Mouse (Mus musculus): Measurements from ENCODE around the gene Irx6. TPM values are rescaled to one million over a fixed set of nuclear protein-coding genes. Genes with fewer than 3 reads are reported as not detected.

The Irx6 gene
- polyA plus RNA-seq, 1 experiment from 2014 or later = 0.66 TPM

GRCm38 (mm10) chr8:92717418-92717817, 43.3 kb downstream of the Irx6 start:
- no peaks in the 10 kb centered on the region for H3K9me3 ChIP-seq (ENCODE audit: control insufficient read depth, low read length)
- no peak overlapping the region for H3K27ac ChIP-seq (ENCODE audit: low read depth, low read length)
- H3K36me3 ChIP-seq (ENCODE audit: control insufficient read depth, insufficient read depth, low read length) = no peaks in the 10 kb centered on the region
- no peaks in the 10 kb centered on the region for H3K27me3 ChIP-seq (replicated peaks; ENCODE audit: control insufficient read depth, insufficient read depth, low read length)
- H3K9ac ChIP-seq (ENCODE audit: low read depth, low read length) = no peak overlapping the region
- no peak for ATAC-seq
- no peak overlapping the region for H3K4me3 ChIP-seq (ENCODE audit: low read length)
- no peaks in the 10 kb centered on the region; the same call in 1 of the 2 replicates for H3K4me1 ChIP-seq (ENCODE audit: control insufficient read depth, insufficient read depth, low read depth, low read length)
- WGBS = 65% methylated on average over 4 of the region's 4 CpGs
- no peak overlapping the region for H3K4me2 ChIP-seq (ENCODE audit: low read length)

- Histone ChIP-seq H3K4me3 (ENCODE audit: low read length) (no peak overlapping the region), H3K4me1 (ENCODE audit: control insufficient read depth, insufficient read depth, low read depth, low read length) (no peaks in the 10 kb centered on the region; the same call in 1 of the 2 replicates), H3K4me2 (ENCODE audit: low read length) (no peak overlapping the region), H3K36me3 (ENCODE audit: control insufficient read depth, insufficient read depth, low read length) (no peaks in the 10 kb centered on the region), H3K27me3 (replicated peaks; ENCODE audit: control insufficient read depth, insufficient read depth, low read length) (no peaks in the 10 kb centered on the region; the same call in 1 of the 2 replicates), H3K27ac (ENCODE audit: low read depth, low read length) (no peak overlapping the region), H3K9me3 (ENCODE audit: control insufficient read depth, low read length) (no peaks in the 10 kb centered on the region), H3K9ac (ENCODE audit: low read depth, low read length) (no peak overlapping the region)
- ATAC-seq = no peak
- 77% methylated on average over 5 of the region's 5 CpGs for WGBS
Measured at GRCm38 (mm10) chr8:92718057-92718456, 44.0 kb downstream of the Irx6 start.

- H3K27ac ChIP-seq (ENCODE audit: low read depth, low read length) = no peak overlapping the region
- WGBS = 33% methylated on average over 12 of the region's 12 CpGs
- H3K27me3 ChIP-seq (replicated peaks; ENCODE audit: control insufficient read depth, insufficient read depth, low read length) = no peaks in the 10 kb centered on the region; the same call in 1 of the 2 replicates
- no peak overlapping the region for H3K4me2 ChIP-seq (ENCODE audit: low read length)
- peak; percentile 97 for ATAC-seq
- no peaks in the 10 kb centered on the region for H3K36me3 ChIP-seq (ENCODE audit: control insufficient read depth, insufficient read depth, low read length)
- no peak overlapping the region for H3K9ac ChIP-seq (ENCODE audit: low read depth, low read length)
- no peaks in the 10 kb centered on the region for H3K9me3 ChIP-seq (ENCODE audit: control insufficient read depth, low read length)
- H3K4me3 ChIP-seq (ENCODE audit: low read length) = no peak overlapping the region
- H3K4me1 ChIP-seq (ENCODE audit: control insufficient read depth, insufficient read depth, low read depth, low read length) = peaks cover 3% of the 10 kb centered on the region
Measured at GRCm38 (mm10) chr8:92721266-92721935, 47.3 kb downstream of the Irx6 start.

- peaks cover 3% of the 10 kb centered on the region for H3K4me1 ChIP-seq (ENCODE audit: control insufficient read depth, insufficient read depth, low read depth, low read length)
- H3K9me3 ChIP-seq (ENCODE audit: control insufficient read depth, low read length) = no peaks in the 10 kb centered on the region
- no peak overlapping the region for H3K4me3 ChIP-seq (ENCODE audit: low read length)
- 46% methylated on average over 8 of the region's 8 CpGs for WGBS
- no peaks in the 10 kb centered on the region for H3K36me3 ChIP-seq (ENCODE audit: control insufficient read depth, insufficient read depth, low read length)
- no peaks in the 10 kb centered on the region; the same call in 1 of the 2 replicates for H3K27me3 ChIP-seq (replicated peaks; ENCODE audit: control insufficient read depth, insufficient read depth, low read length)
- no peak for ATAC-seq
- no peak overlapping the region for H3K9ac ChIP-seq (ENCODE audit: low read depth, low read length)
- H3K4me2 ChIP-seq (ENCODE audit: low read length) = no peak overlapping the region
- H3K27ac ChIP-seq (ENCODE audit: low read depth, low read length) = no peak overlapping the region
Measured at GRCm38 (mm10) chr8:92721936-92722321, 47.8 kb downstream of the Irx6 start.

GRCm38 (mm10) chr8:92723320-92723719, 49.2 kb downstream of the Irx6 start:
- no peaks in the 10 kb centered on the region for H3K36me3 ChIP-seq (ENCODE audit: control insufficient read depth, insufficient read depth, low read length)
- H3K9me3 ChIP-seq (ENCODE audit: control insufficient read depth, low read length) = no peaks in the 10 kb centered on the region
- peaks cover 3% of the 10 kb centered on the region for H3K4me1 ChIP-seq (ENCODE audit: control insufficient read depth, insufficient read depth, low read depth, low read length)
- no peak overlapping the region for H3K4me2 ChIP-seq (ENCODE audit: low read length)
- no peak overlapping the region for H3K4me3 ChIP-seq (ENCODE audit: low read length)
- ATAC-seq = no peak
- WGBS = 32% methylated on average over 6 of the region's 6 CpGs
- H3K27ac ChIP-seq (ENCODE audit: low read depth, low read length) = no peak overlapping the region
- H3K27me3 ChIP-seq (replicated peaks; ENCODE audit: control insufficient read depth, insufficient read depth, low read length) = peaks cover 2% of the 10 kb centered on the region; the same call in 1 of the 2 replicates
- H3K9ac ChIP-seq (ENCODE audit: low read depth, low read length) = no peak overlapping the region

GRCm38 (mm10) chr8:92723947-92724346, 49.9 kb downstream of the Irx6 start:
- H3K36me3 ChIP-seq (ENCODE audit: control insufficient read depth, insufficient read depth, low read length) = no peaks in the 10 kb centered on the region
- no peak overlapping the region for H3K4me2 ChIP-seq (ENCODE audit: low read length)
- no peak overlapping the region for H3K27ac ChIP-seq (ENCODE audit: low read depth, low read length)
- peaks cover 3% of the 10 kb centered on the region for H3K4me1 ChIP-seq (ENCODE audit: control insufficient read depth, insufficient read depth, low read depth, low read length)
- ATAC-seq = no peak
- H3K9ac ChIP-seq (ENCODE audit: low read depth, low read length) = no peak overlapping the region
- WGBS = 23% methylated on average over 7 of the region's 7 CpGs
- no peak overlapping the region for H3K4me3 ChIP-seq (ENCODE audit: low read length)
- no peaks in the 10 kb centered on the region for H3K9me3 ChIP-seq (ENCODE audit: control insufficient read depth, low read length)
- H3K27me3 ChIP-seq (replicated peaks; ENCODE audit: control insufficient read depth, insufficient read depth, low read length) = peaks cover 2% of the 10 kb centered on the region; the same call in 1 of the 2 replicates

- H3K4me3 ChIP-seq (ENCODE audit: low read length) = no peak overlapping the region
- no peak for ATAC-seq
- no peak overlapping the region for H3K4me2 ChIP-seq (ENCODE audit: low read length)
- H3K9ac ChIP-seq (ENCODE audit: low read depth, low read length) = no peak overlapping the region
- H3K27me3 ChIP-seq (replicated peaks; ENCODE audit: control insufficient read depth, insufficient read depth, low read length) = peaks cover 2% of the 10 kb centered on the region; the same call in 1 of the 2 replicates
- WGBS = 53% methylated on average over 8 of the region's 8 CpGs
- H3K4me1 ChIP-seq (ENCODE audit: control insufficient read depth, insufficient read depth, low read depth, low read length) = peaks cover 3% of the 10 kb centered on the region
- no peaks in the 10 kb centered on the region for H3K9me3 ChIP-seq (ENCODE audit: control insufficient read depth, low read length)
- no peak overlapping the region for H3K27ac ChIP-seq (ENCODE audit: low read depth, low read length)
- no peaks in the 10 kb centered on the region for H3K36me3 ChIP-seq (ENCODE audit: control insufficient read depth, insufficient read depth, low read length)
Measured at GRCm38 (mm10) chr8:92724359-92724758, 50.3 kb downstream of the Irx6 start.

Other genes starting within 250 kb of the Irx6 start
- 22.4 and 26.5 TPM in 2 replicates for gene Mmp2, start 153.0 kb downstream of the Irx6 start, polyA plus RNA-seq (2015; fragmentation: Nextera tagmentation; extraction: Ambion mirVana)
- 10.6 and 10.9 TPM in 2 replicates for gene Lpcat2, start 181.1 kb downstream of the Irx6 start, polyA plus RNA-seq (2015; fragmentation: Nextera tagmentation; extraction: Ambion mirVana)
- 0.46 TPM in 1 of 2 replicates, not detected in the other for gene Capns2, start 227.1 kb downstream of the Irx6 start, polyA plus RNA-seq (2015; fragmentation: Nextera tagmentation; extraction: Ambion mirVana)